Mouse (Mus musculus): ENCODE measurements around the gene Zfp638. TPM values are rescaled to one million over a fixed set of nuclear protein-coding genes. Genes with fewer than 3 reads are reported as not detected.

Zfp638 gene
- polyA plus RNA-seq, 1 experiment from 2014 or later = 102 TPM

- peak; percentile 91 for DNase-seq (ENCODE audit: low spot score, missing footprints)
- no peaks in the 10 kb centered on the region; the same call in 1 of the 2 replicates for H3K27me3 ChIP-seq (ENCODE audit: control insufficient read depth, insufficient read depth, low read length)
- H3K4me3 ChIP-seq (ENCODE audit: low read depth, low read length) = peak overlapping the region; percentile 60
- no peaks in the 10 kb centered on the region for H3K36me3 ChIP-seq (ENCODE audit: control insufficient read depth, insufficient read depth, low read length)
- peaks cover 2% of the 10 kb centered on the region; the same call in 1 of the 2 replicates for H3K4me1 ChIP-seq (ENCODE audit: control insufficient read depth, insufficient read depth, low read length)
- 2% methylated on average over 19 of the region's 19 CpGs for WGBS
- H3K9me3 ChIP-seq (ENCODE audit: control insufficient read depth, low read length) = no peaks in the 10 kb centered on the region
- ATAC-seq (ENCODE audit: low FRiP score) = peak; percentile 36; the same call in 1 of the 2 replicates
- H3K9ac ChIP-seq (ENCODE audit: low read length) = peak overlapping the region; percentile 63
- no peak overlapping the region for H3K27ac ChIP-seq (ENCODE audit: low read depth, low read length)
- H3K4me2 ChIP-seq = peak overlapping the region; percentile 88
Observed at GRCm38 (mm10) chr6:83867598-83868585, 983 bp downstream of the Zfp638 start.

DNA sequence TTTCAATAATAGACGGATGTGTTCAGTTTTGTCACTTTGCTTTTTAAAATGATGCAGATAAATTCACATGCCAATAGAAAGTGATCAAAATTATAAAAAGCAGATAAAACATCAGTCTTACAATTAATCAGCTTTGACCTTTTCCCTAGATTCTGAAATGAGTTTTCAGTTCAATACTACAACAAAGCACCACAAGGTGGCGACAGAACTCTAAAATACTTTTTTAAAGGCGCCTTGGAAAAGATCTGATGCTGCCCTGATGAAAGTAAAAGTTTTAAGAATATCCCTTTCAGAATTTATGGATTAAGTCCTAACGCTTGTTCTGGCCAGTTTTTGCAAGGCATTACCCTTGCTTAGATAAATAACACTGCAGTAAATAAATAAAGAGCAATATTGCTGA lies 12.9 kb downstream of the Zfp638 start:
- WGBS = 5% methylated on average over 4 of the region's 4 CpGs
- peak; percentile 94 for DNase-seq (ENCODE audit: low spot score, missing footprints)
- no peak overlapping the region for H3K4me3 ChIP-seq (ENCODE audit: low read depth, low read length)

GRCm38 (mm10) chr6:83886789-83887188 lies 19.9 kb downstream of the Zfp638 start:
- Histone ChIP-seq H3K4me2 (no peak overlapping the region), H3K9ac (ENCODE audit: low read length) (no peak overlapping the region), H3K9me3 (ENCODE audit: control insufficient read depth, low read length) (no peaks in the 10 kb centered on the region), H3K4me1 (ENCODE audit: control insufficient read depth, insufficient read depth, low read length) (no peaks in the 10 kb centered on the region), H3K4me3 (ENCODE audit: low read depth, low read length) (no peak overlapping the region), H3K27me3 (ENCODE audit: control insufficient read depth, insufficient read depth, low read length) (no peaks in the 10 kb centered on the region), H3K27ac (ENCODE audit: low read depth, low read length) (no peak overlapping the region), H3K36me3 (ENCODE audit: control insufficient read depth, insufficient read depth, low read length) (no peaks in the 10 kb centered on the region)
- WGBS = 85% methylated on average over 3 of the region's 3 CpGs
- ATAC-seq (ENCODE audit: low FRiP score) = no peak
- no peak for DNase-seq (ENCODE audit: low spot score, missing footprints)

More for the DNA sequence above, 12.9 kb downstream of the Zfp638 start:
- Histone ChIP-seq H3K4me1 (ENCODE audit: control insufficient read depth, insufficient read depth, low read length) (no peaks in the 10 kb centered on the region), H3K36me3 (ENCODE audit: control insufficient read depth, insufficient read depth, low read length) (no peaks in the 10 kb centered on the region), H3K9me3 (ENCODE audit: control insufficient read depth, low read length) (no peaks in the 10 kb centered on the region), H3K4me2 (0 out of 2 replicates have a peak overlapping the region, but pooled peaks have one; percentile 17), H3K27ac (ENCODE audit: low read depth, low read length) (no peak overlapping the region), H3K9ac (ENCODE audit: low read length) (no peak overlapping the region), H3K27me3 (ENCODE audit: control insufficient read depth, insufficient read depth, low read length) (no peaks in the 10 kb centered on the region)
- ATAC-seq (ENCODE audit: low FRiP score) = no peak

GRCm38 (mm10) chr6:83888802-83889201 lies 21.9 kb downstream of the Zfp638 start:
- Histone ChIP-seq H3K27me3 (ENCODE audit: control insufficient read depth, insufficient read depth, low read length) (no peaks in the 10 kb centered on the region), H3K36me3 (ENCODE audit: control insufficient read depth, insufficient read depth, low read length) (no peaks in the 10 kb centered on the region), H3K4me2 (no peak overlapping the region), H3K9me3 (ENCODE audit: control insufficient read depth, low read length) (no peaks in the 10 kb centered on the region), H3K4me1 (ENCODE audit: control insufficient read depth, insufficient read depth, low read length) (no peaks in the 10 kb centered on the region), H3K4me3 (ENCODE audit: low read depth, low read length) (no peak overlapping the region), H3K27ac (ENCODE audit: low read depth, low read length) (no peak overlapping the region), H3K9ac (ENCODE audit: low read length) (no peak overlapping the region)
- WGBS = 77% methylated on average over 1 of the region's 1 CpGs
- ATAC-seq (ENCODE audit: low FRiP score) (no peak), DNase-seq (ENCODE audit: low spot score, missing footprints) (no peak)

DNA sequence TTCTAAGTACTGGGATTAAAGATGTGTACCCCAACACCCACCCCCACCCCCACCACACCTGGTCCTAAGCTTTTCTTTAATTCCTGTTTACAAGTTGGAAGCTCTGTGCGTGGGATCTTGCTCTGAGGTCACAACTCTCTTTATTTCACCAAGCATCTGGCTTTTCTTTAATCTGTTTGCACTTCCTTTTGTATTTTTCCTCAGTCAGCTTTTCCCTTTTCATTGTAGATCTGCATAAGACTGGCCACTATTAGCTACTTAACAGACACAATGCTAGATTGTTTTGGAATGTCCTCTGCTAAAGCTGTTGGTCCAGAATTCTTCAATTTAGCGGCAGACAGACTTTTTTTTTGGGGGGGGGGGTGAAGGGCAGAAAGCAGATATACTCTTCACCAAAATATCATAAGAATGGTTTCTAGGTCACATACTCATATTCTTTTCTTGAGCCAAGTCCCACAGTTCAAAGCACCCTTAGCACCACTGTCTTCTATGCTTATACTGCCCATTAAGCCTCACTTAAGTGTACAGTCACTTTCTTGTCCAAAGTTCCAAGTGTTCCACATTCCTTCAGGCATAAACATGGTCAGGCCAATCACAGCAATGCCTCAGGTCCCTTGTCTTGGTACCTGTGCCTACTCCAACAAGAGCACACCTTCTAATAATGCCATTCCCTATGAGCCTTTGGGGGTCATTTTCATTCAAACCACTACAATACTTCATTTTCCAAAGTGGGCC lies 23.5 kb downstream of the Zfp638 start:
- no peak overlapping the region for H3K4me3 ChIP-seq (ENCODE audit: low read depth, low read length)
- no peak overlapping the region for H3K9ac ChIP-seq (ENCODE audit: low read length)
- no peaks in the 10 kb centered on the region for H3K9me3 ChIP-seq (ENCODE audit: control insufficient read depth, low read length)
- H3K27ac ChIP-seq (ENCODE audit: low read depth, low read length) = no peak overlapping the region
- H3K36me3 ChIP-seq (ENCODE audit: control insufficient read depth, insufficient read depth, low read length) = no peaks in the 10 kb centered on the region
- H3K4me1 ChIP-seq (ENCODE audit: control insufficient read depth, insufficient read depth, low read length) = no peaks in the 10 kb centered on the region
- no peak overlapping the region for H3K4me2 ChIP-seq
- ATAC-seq (ENCODE audit: low FRiP score) (no peak), DNase-seq (ENCODE audit: low spot score, missing footprints) (no peak)
- H3K27me3 ChIP-seq (ENCODE audit: control insufficient read depth, insufficient read depth, low read length) = no peaks in the 10 kb centered on the region
- 17% methylated on average over 2 of the region's 2 CpGs for WGBS

- H3K27ac ChIP-seq (ENCODE audit: low read depth, low read length) = no peak overlapping the region
- ATAC-seq (ENCODE audit: low FRiP score) (no peak), DNase-seq (ENCODE audit: low spot score, missing footprints) (no peak)
- H3K27me3 ChIP-seq (ENCODE audit: control insufficient read depth, insufficient read depth, low read length) = no peaks in the 10 kb centered on the region
- no peak overlapping the region for H3K4me3 ChIP-seq (ENCODE audit: low read depth, low read length)
- H3K9ac ChIP-seq (ENCODE audit: low read length) = no peak overlapping the region
- no peak overlapping the region for H3K4me2 ChIP-seq
- H3K4me1 ChIP-seq (ENCODE audit: control insufficient read depth, insufficient read depth, low read length) = no peaks in the 10 kb centered on the region
- WGBS = 90% methylated on average over 5 of the region's 5 CpGs
- H3K9me3 ChIP-seq (ENCODE audit: control insufficient read depth, low read length) = no peaks in the 10 kb centered on the region
- H3K36me3 ChIP-seq (ENCODE audit: control insufficient read depth, insufficient read depth, low read length) = no peaks in the 10 kb centered on the region
Observed at GRCm38 (mm10) chr6:83891251-83891650, 24.3 kb downstream of the Zfp638 start.

GRCm38 (mm10) chr6:83891687-83892086 lies 24.8 kb downstream of the Zfp638 start:
- H3K4me3 ChIP-seq (ENCODE audit: low read depth, low read length) = no peak overlapping the region
- H3K4me2 ChIP-seq = no peak overlapping the region
- no peak for DNase-seq (ENCODE audit: low spot score, missing footprints)
- H3K27me3 ChIP-seq (ENCODE audit: control insufficient read depth, insufficient read depth, low read length) = no peaks in the 10 kb centered on the region
- H3K27ac ChIP-seq (ENCODE audit: low read depth, low read length) = no peak overlapping the region
- H3K36me3 ChIP-seq (ENCODE audit: control insufficient read depth, insufficient read depth, low read length) = no peaks in the 10 kb centered on the region
- H3K4me1 ChIP-seq (ENCODE audit: control insufficient read depth, insufficient read depth, low read length) = no peaks in the 10 kb centered on the region
- 79% methylated on average over 2 of the region's 2 CpGs for WGBS
- H3K9me3 ChIP-seq (ENCODE audit: control insufficient read depth, low read length) = no peaks in the 10 kb centered on the region
- H3K9ac ChIP-seq (ENCODE audit: low read length) = no peak overlapping the region
- no peak for ATAC-seq (ENCODE audit: low FRiP score)

- Histone ChIP-seq H3K4me3 (ENCODE audit: low read depth, low read length) (no peak overlapping the region), H3K27me3 (ENCODE audit: control insufficient read depth, insufficient read depth, low read length) (no peaks in the 10 kb centered on the region), H3K9ac (ENCODE audit: low read length) (no peak overlapping the region), H3K4me1 (ENCODE audit: control insufficient read depth, insufficient read depth, low read length) (no peaks in the 10 kb centered on the region), H3K4me2 (no peak overlapping the region), H3K36me3 (ENCODE audit: control insufficient read depth, insufficient read depth, low read length) (no peaks in the 10 kb centered on the region), H3K9me3 (ENCODE audit: control insufficient read depth, low read length) (no peaks in the 10 kb centered on the region), H3K27ac (ENCODE audit: low read depth, low read length) (no peak overlapping the region)
- no peak for ATAC-seq (ENCODE audit: low FRiP score)
- no peak for DNase-seq (ENCODE audit: low spot score, missing footprints)
- WGBS = 90% methylated on average over 1 of the region's 1 CpGs
Observed at GRCm38 (mm10) chr6:83893086-83893485, 26.2 kb downstream of the Zfp638 start.

GRCm38 (mm10) chr6:83893584-83893983 lies 26.7 kb downstream of the Zfp638 start:
- H3K4me3 ChIP-seq (ENCODE audit: low read depth, low read length) = no peak overlapping the region
- no peaks in the 10 kb centered on the region for H3K36me3 ChIP-seq (ENCODE audit: control insufficient read depth, insufficient read depth, low read length)
- no peak for ATAC-seq (ENCODE audit: low FRiP score)

More at GRCm38 (mm10) chr6:83893584-83893983, 26.7 kb downstream of the Zfp638 start:
- no peak for DNase-seq (ENCODE audit: low spot score, missing footprints)
- H3K4me2 ChIP-seq = no peak overlapping the region
- no peaks in the 10 kb centered on the region for H3K27me3 ChIP-seq (ENCODE audit: control insufficient read depth, insufficient read depth, low read length)
- no peaks in the 10 kb centered on the region for H3K9me3 ChIP-seq (ENCODE audit: control insufficient read depth, low read length)
- H3K9ac ChIP-seq (ENCODE audit: low read length) = no peak overlapping the region
- no peaks in the 10 kb centered on the region for H3K4me1 ChIP-seq (ENCODE audit: control insufficient read depth, insufficient read depth, low read length)
- no peak overlapping the region for H3K27ac ChIP-seq (ENCODE audit: low read depth, low read length)
- WGBS = 100% methylated on average over 1 of the region's 1 CpGs
